In genomic region chr10:29313064-29313638, GRCm38 (mm10) we compare ENCODE assay signal across 8 mouse cellular contexts. TPM values are rescaled to one million over a fixed set of nuclear protein-coding genes. Genes with fewer than 3 reads are reported as not detected.
A peak's percentile ranks its signal among the peaks of the same experiment; 100 is the strongest.
DNase-seq lines count a peak whose midpoint lies in the region; ATAC-seq lines count a peak whose summit lies in the region.

Gene Echdc1, plus strand, starts transcription at chr10:29313166.

- peak within 1 kb of the TSS; percentile 79 for H3K9ac ChIP-seq in hindbrain, embryonic 16.5 days (ENCODE audit: low read depth, low read length)

- no peaks in the 10 kb centered on the region for H3K9me3 ChIP-seq in hindbrain, embryonic 16.5 days (ENCODE audit: control insufficient read depth, low read length)

- peak; percentile 85 for DNase-seq in T-cell, adult 2 months (ENCODE audit: low spot score)
- DNase-seq in cerebellum, postnatal 36 days: peak; percentile 85 to 89
- peak; percentile 84 for DNase-seq in gastrocnemius, adult 18-20 months (ENCODE audit: low spot score)
- DNase-seq in left cerebral cortex, adult 18-20 months (ENCODE audit: low spot score in 2 of 2): peak; percentile 77 to 86
- peak; percentile 88 for DNase-seq in right cerebral cortex, adult 18-20 months
- peak; percentile 40 for DNase-seq in urinary bladder, postnatal 10 days (ENCODE audit: low spot score)

- peaks cover 5% of the 10 kb centered on the region for H3K4me1 ChIP-seq in hindbrain, embryonic 16.5 days (ENCODE audit: control insufficient read depth, insufficient read depth, low read depth, low read length)

- peak within 1 kb of the TSS; percentile 76 for H3K4me3 ChIP-seq in hindbrain, embryonic 16.5 days (ENCODE audit: low read length)
- peak within 1 kb of the TSS; percentile 69 for H3K4me3 ChIP-seq in macrophage (ENCODE audit: inconsistent target)

- 0% methylated on average over 34 of the region's 49 CpGs for WGBS in hindbrain, embryonic 16.5 days
- WGBS in macrophage (ENCODE audit: missing documents): under 1% methylated on average over 49 of the region's 49 CpGs

- H3K4me2 ChIP-seq in hindbrain, embryonic 16.5 days (ENCODE audit: low read length): peak within 1 kb of the TSS; percentile 69

- no peaks in the 10 kb centered on the region for H3K36me3 ChIP-seq in hindbrain, embryonic 16.5 days (ENCODE audit: control insufficient read depth, insufficient read depth, low read length)
- no peaks in the 10 kb centered on the region for H3K36me3 ChIP-seq in macrophage (ENCODE audit: inconsistent target)

- H3K79me2 ChIP-seq in macrophage (ENCODE audit: inconsistent target): no peaks in the 10 kb centered on the region

- H3K27me3 ChIP-seq in hindbrain, embryonic 16.5 days (replicated peaks; ENCODE audit: control insufficient read depth, insufficient read depth, low read length): no peaks in the 10 kb centered on the region

- peak; percentile 100 for ATAC-seq in hindbrain, embryonic 16.5 days

- H3K27ac ChIP-seq in hindbrain, embryonic 16.5 days (ENCODE audit: low read depth, low read length): peak within 1 kb of the TSS; percentile 92
- H3K27ac ChIP-seq in macrophage: peak within 1 kb of the TSS; percentile 73

RNA-seq across cellular contexts. Expression of gene Echdc1, which starts in this region (rescaled TPM):
- total RNA-seq in gastrocnemius, adult 18-20 months (2021): 10 to 100 TPM; 37.8 to 40.2 TPM
- 35.5 and 37.9 TPM in 2 replicates for polyA plus RNA-seq in hindbrain, embryonic 16.5 days (2015; fragmentation: Nextera tagmentation; extraction: Ambion mirVana)
- 10 to 100 TPM; 29.6 to 30.9 TPM for total RNA-seq in left cerebral cortex, adult 18-20 months (2021)
- total RNA-seq in macrophage (2018; cell fraction: chromatin; rRNA removed): 10 to 100 TPM in 6 of 26 experiments, 1 to 10 TPM in 19, under 1 TPM in 1; 0.80 to 14.0 (median 7.3) TPM
- total RNA-seq in macrophage (2018; cell fraction: cytosol; rRNA removed): 10 to 100 TPM in 23 of 26 experiments, 1 to 10 TPM in 3; 9.1 to 17.2 (median 12.8) TPM
- 10 to 100 TPM in 4 of 26 experiments, 1 to 10 TPM in 22; 2.3 to 14.3 (median 6.5) TPM for total RNA-seq in macrophage (2018; cell fraction: nucleus; rRNA removed)
- 15.5 to 19.7 TPM (median 16.2 TPM) in 3 replicates for polyA plus RNA-seq in macrophage (2018)

Comparison
In these comparisons a context has a peak if more than half of its experiments do, and no peak if none do; other contexts are left out.
1. Peak in every context shown above with its lines: DNase-seq, ATAC-seq, H3K4me3 ChIP-seq and H3K27ac ChIP-seq.